Mouse (Mus musculus): ENCODE data around the gene Kif21b. TPM values are rescaled to one million over a fixed set of nuclear protein-coding genes. Genes with fewer than 3 reads are reported as not detected.

Gene Kif21b
- total and polyA plus RNA-seq, 2 experiments from 2014 or later, result 26.8 to 144 TPM

DNA sequence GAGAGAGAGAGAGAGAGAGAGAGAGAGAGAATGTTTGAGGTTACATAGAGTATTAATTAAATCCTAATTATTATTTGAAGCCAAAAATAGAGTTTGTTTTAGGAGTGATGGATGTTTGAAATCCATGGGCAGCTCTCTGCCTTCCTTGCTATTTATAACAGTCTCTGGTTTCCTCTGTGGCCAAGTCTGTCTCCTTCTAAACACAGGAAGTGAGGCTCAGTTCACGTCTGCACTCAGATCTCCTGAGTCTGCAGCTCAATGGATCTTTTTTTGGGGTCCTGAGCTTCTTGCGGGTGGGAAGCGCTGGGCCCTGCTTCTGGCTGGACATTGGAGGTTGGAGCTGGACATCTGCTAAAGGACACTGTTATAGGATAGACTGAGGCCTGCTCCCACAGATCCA lies 3.3 kb upstream of the Kif21b start:
- H3K4me3 ChIP-seq (ENCODE audit: low read length), result no peak overlapping the region
- H3K4me1 ChIP-seq (ENCODE audit: insufficient read depth, low read length), result peaks cover 19% of the 10 kb centered on the region
- 73% methylated on average over 3 of the region's 3 CpGs for WGBS
- no peaks in the 10 kb centered on the region for H3K27me3 ChIP-seq (ENCODE audit: insufficient read depth, low read length)
- ATAC-seq (no peak), DNase-seq (ENCODE audit: low spot score) (no peak)
- H3K9ac ChIP-seq (replicated peaks; ENCODE audit: low read length), result no peak overlapping the region
- no peak overlapping the region for H3K27ac ChIP-seq
- H3K9me3 ChIP-seq (ENCODE audit: low read length), result no peaks in the 10 kb centered on the region
- H3K36me3 ChIP-seq (ENCODE audit: insufficient read depth, low read length), result no peaks in the 10 kb centered on the region
- TF ChIP-seq CTCF (IDR thresholded peaks at IDR 0.05; ENCODE audit: low read depth), result no peak
- H3K4me2 ChIP-seq (ENCODE audit: low read depth, low read length), result no peak overlapping the region

DNA sequence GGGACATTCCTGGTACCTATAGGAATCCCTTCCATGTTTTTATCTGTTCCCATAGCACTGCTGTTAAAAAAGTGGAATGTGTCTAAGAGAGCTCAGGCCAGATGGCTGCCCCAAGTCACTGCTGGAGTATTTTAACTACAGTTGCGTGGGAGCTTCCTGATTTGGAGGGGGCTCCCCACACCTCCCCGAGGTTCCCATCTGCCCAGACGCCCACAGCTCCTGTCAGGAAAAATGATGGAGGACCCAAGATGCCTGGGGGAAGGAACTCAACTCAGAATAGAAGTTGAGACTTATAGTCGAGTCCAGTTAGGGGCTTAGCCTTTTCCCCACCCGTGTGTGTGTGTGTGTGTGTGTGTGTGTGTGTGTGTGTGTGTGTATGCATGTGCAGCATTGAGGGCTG lies 2.8 kb upstream of the Kif21b start:
- no peak overlapping the region for H3K27ac ChIP-seq
- peaks cover 19% of the 10 kb centered on the region for H3K4me1 ChIP-seq (ENCODE audit: insufficient read depth, low read length)
- 41% methylated on average over 5 of the region's 5 CpGs for WGBS
- H3K9me3 ChIP-seq (ENCODE audit: low read length), result no peaks in the 10 kb centered on the region
- ATAC-seq (no peak), DNase-seq (ENCODE audit: low spot score) (no peak)
- no peak for TF ChIP-seq CTCF (IDR thresholded peaks at IDR 0.05; ENCODE audit: low read depth)
- no peak overlapping the region for H3K4me2 ChIP-seq (ENCODE audit: low read depth, low read length)
- no peak overlapping the region for H3K4me3 ChIP-seq (ENCODE audit: low read length)
- no peaks in the 10 kb centered on the region for H3K27me3 ChIP-seq (ENCODE audit: insufficient read depth, low read length)
- no peak overlapping the region for H3K9ac ChIP-seq (replicated peaks; ENCODE audit: low read length)
- no peaks in the 10 kb centered on the region for H3K36me3 ChIP-seq (ENCODE audit: insufficient read depth, low read length)

DNA sequence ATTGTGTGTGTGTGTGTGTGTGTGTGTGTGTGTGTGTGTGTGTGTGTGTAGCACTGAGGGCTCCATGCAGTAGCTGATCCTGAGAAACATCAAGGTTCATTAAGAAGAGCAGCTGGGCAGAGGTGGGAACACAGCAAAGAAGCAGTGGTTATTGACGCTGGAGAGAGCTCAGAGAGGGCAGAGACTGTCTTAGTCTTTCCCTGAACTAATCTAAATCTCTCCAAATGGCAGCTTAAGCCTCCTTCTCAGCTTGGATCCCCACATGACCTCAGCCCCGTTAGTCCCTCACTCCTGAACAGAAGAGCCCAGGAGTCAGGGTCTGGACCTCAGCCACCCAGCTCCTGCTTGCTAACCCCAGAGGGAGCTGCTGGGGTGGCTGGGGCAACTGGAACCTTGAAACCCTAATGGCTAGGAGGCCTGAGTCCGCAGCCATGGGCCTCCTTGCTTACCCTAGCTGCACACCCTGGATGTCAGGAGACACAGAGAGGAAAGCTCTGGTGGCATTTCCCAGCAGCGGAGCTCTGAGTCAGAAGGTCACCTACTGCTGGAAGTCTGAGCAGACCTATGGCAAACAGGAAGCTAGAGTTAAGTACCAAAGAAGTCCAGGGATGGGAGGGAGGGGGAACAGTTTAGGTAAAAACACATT lies 2.1 kb upstream of the Kif21b start:
- WGBS, result 55% methylated on average over 4 of the region's 4 CpGs
- H3K9ac ChIP-seq (replicated peaks; ENCODE audit: low read length), result no peak overlapping the region

DNA sequence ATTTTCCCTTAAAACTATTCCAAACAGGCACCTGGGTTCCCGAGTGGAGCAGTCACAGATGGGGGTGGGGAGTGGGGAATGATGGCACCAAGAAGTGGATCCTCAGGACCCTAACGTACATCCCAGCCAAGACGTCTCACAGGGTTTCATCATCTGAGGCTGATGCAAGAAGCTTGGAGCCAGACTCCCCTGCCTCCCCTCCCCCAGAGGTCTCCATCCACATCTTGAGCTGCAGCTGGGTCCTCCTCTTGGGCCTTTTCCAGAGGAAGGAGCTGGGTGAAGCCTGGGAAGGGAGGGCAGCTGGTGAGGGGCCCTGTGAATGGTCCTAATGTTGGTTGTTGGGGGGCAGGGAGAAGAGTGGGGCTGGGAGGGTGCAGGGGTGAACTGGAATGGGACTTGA lies 1.1 kb upstream of the Kif21b start:
- Histone ChIP-seq H3K27ac (peak overlapping the region; percentile 96; the same call in 1 of the 2 replicates), H3K36me3 (ENCODE audit: insufficient read depth, low read length) (no peaks in the 10 kb centered on the region), H3K4me3 (ENCODE audit: low read length) (0 out of 2 replicates have a peak overlapping the region, but pooled peaks have one; percentile 77), H3K4me1 (ENCODE audit: insufficient read depth, low read length) (peaks cover 34% of the 10 kb centered on the region), H3K27me3 (ENCODE audit: insufficient read depth, low read length) (no peaks in the 10 kb centered on the region), H3K4me2 (ENCODE audit: low read depth, low read length) (peak overlapping the region; percentile 74), H3K9ac (replicated peaks; ENCODE audit: low read length) (peak overlapping the region; percentile 88; the same call in 1 of the 2 replicates), H3K9me3 (ENCODE audit: low read length) (no peaks in the 10 kb centered on the region)
- TF ChIP-seq CTCF (IDR thresholded peaks at IDR 0.05; ENCODE audit: low read depth), result no peak
- no peak for ATAC-seq
- DNase-seq (ENCODE audit: low spot score), result peak; percentile 51
- 32% methylated on average over 3 of the region's 3 CpGs for WGBS

More for the DNA sequence above, 2.1 kb upstream of the Kif21b start:
- no peak for TF ChIP-seq CTCF (IDR thresholded peaks at IDR 0.05; ENCODE audit: low read depth)
- Histone ChIP-seq H3K27ac (no peak overlapping the region), H3K4me2 (ENCODE audit: low read depth, low read length) (0 out of 2 replicates have a peak overlapping the region, but pooled peaks have one; percentile 74), H3K27me3 (ENCODE audit: insufficient read depth, low read length) (no peaks in the 10 kb centered on the region), H3K4me3 (ENCODE audit: low read length) (no peak overlapping the region), H3K36me3 (ENCODE audit: insufficient read depth, low read length) (no peaks in the 10 kb centered on the region), H3K9me3 (ENCODE audit: low read length) (no peaks in the 10 kb centered on the region), H3K4me1 (ENCODE audit: insufficient read depth, low read length) (peaks cover 24% of the 10 kb centered on the region)
- DNase-seq (ENCODE audit: low spot score), result no peak
- no peak for ATAC-seq

DNA sequence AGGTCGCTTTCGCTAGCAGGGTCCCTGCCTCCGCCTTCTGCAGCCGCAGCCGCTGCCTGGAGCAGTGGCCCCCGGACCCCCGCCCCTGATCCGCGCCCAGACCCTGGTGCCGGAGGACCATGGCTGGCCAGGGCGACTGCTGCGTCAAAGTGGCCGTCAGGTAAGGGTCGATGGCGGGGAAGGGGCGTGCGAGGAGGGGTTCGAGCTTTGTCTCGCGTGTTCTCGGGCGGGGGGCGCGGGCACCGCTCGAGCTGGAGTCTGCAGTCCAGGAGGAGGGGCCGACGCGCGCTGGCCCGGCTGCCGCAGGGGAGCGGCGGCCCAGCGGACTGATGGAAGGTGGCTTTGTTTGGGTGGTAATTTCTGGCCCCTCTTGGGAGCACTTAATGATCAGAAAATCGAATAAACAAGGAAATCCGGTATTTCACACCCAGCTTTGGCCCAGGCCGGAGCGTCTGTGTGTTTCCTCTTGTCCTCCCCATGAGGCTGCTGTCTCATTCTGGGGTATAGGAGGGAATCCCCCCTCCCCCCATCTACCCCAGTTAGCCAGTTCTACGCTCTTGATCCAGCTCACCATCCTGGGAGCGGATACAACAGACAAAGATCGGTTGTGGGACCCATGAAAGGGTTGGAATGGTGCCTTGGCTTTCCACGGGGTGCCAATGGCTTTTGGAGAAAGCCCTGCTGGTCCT lies 558 bp downstream of the Kif21b start:
- DNase-seq (ENCODE audit: low spot score), result peak; percentile 80
- no peak for TF ChIP-seq CTCF (IDR thresholded peaks at IDR 0.05; ENCODE audit: low read depth)
- under 1% methylated on average over 42 of the region's 43 CpGs for WGBS
- peaks cover 48% of the 10 kb centered on the region for H3K4me1 ChIP-seq (ENCODE audit: insufficient read depth, low read length)
- H3K27ac ChIP-seq, result peak overlapping the region; percentile 96
- no peaks in the 10 kb centered on the region for H3K27me3 ChIP-seq (ENCODE audit: insufficient read depth, low read length)
- no peaks in the 10 kb centered on the region for H3K36me3 ChIP-seq (ENCODE audit: insufficient read depth, low read length)
- ATAC-seq, result peak; percentile 67
- H3K9me3 ChIP-seq (ENCODE audit: low read length), result no peaks in the 10 kb centered on the region
- H3K4me3 ChIP-seq (ENCODE audit: low read length), result peak overlapping the region; percentile 77
- peak overlapping the region; percentile 74 for H3K4me2 ChIP-seq (ENCODE audit: low read depth, low read length)
- peak overlapping the region; percentile 88 for H3K9ac ChIP-seq (replicated peaks; ENCODE audit: low read length)

DNA sequence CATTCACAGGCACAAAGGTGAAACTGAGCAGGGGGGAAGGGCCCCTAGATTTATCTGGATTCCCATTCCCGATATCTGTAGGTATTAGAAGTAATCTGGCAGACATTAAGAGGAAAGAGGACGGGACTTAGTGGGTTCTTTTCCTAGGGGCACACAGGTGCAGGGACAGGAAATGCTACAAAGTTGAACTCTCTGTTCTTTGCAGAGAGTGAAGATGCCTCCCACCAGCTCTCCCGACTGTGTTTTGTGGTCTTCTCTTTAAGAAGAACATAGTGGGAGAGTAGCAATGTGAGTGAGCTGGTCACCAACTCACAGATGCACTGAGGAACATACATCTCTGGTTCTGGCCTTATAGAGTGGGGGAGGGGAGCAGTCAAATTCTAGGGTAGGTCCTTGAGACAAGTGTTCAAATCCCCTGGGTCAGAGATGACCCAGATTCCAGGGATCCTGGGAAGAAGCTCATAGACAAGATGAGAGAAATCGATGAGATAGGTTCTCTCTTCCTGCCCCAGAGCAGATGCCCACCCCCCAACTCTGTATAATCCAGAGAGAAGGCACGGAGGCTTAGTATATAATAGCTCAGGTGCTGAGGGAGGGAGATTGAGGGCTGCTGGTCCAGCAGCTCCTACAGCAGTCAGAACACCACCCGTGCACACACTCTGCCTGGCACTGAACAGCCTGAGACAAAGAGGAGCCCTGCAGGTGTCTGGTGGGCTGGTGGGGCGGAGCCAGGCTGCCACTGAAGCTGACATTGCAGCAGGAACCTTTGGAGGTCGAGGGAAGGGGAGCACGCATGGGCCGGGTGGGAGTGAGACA lies 1.4 kb downstream of the Kif21b start:
- Histone ChIP-seq H3K9ac (replicated peaks; ENCODE audit: low read length) (peak overlapping the region; percentile 88), H3K36me3 (ENCODE audit: insufficient read depth, low read length) (no peaks in the 10 kb centered on the region), H3K4me3 (ENCODE audit: low read length) (peak overlapping the region; percentile 77), H3K4me1 (ENCODE audit: insufficient read depth, low read length) (peaks cover 57% of the 10 kb centered on the region), H3K9me3 (ENCODE audit: low read length) (no peaks in the 10 kb centered on the region), H3K27ac (peak overlapping the region; percentile 96), H3K4me2 (ENCODE audit: low read depth, low read length) (peak overlapping the region; percentile 74), H3K27me3 (ENCODE audit: insufficient read depth, low read length) (no peaks in the 10 kb centered on the region)
- 15% methylated on average over 10 of the region's 10 CpGs for WGBS
- DNase-seq (ENCODE audit: low spot score) (peak; percentile 67), ATAC-seq (0 out of 2 replicates have a peak, but pooled peaks have one; percentile 1)
- no peak for TF ChIP-seq CTCF (IDR thresholded peaks at IDR 0.05; ENCODE audit: low read depth)

Data from hindbrain, postnatal 0 days (tissue).